Mouse (Mus musculus): ENCODE data around the gene Hmga1. TPM values are rescaled to one million over a fixed set of nuclear protein-coding genes. Genes with fewer than 3 reads are reported as not detected.

Hmga1 gene
- 10 to 100 TPM; 35.1 to 35.6 TPM for total RNA-seq (2021)
- long read RNA-seq, transcript Hmga1-213 (5 exons, 2,001 nt) = minor isoform, 12 of 48 reads
- long read RNA-seq, transcript Hmga1-216 (5 exons, 1,681 nt) = major isoform, 14 of 48 reads
- long read RNA-seq, partial matches to known transcripts = 4 of 48 reads
- long read RNA-seq, other reads (novel, unspliced or antisense) = 9 of 48 reads

- DNase-seq (ENCODE audit: low spot score in 2 of 2) = peak; percentile 79 to 88
Measured at GRCm38 (mm10) chr17:27556315-27557011, at the start of gene Hmga1. Gene Hmga1 (plus strand): TSS chr17:27556497.

DNA sequence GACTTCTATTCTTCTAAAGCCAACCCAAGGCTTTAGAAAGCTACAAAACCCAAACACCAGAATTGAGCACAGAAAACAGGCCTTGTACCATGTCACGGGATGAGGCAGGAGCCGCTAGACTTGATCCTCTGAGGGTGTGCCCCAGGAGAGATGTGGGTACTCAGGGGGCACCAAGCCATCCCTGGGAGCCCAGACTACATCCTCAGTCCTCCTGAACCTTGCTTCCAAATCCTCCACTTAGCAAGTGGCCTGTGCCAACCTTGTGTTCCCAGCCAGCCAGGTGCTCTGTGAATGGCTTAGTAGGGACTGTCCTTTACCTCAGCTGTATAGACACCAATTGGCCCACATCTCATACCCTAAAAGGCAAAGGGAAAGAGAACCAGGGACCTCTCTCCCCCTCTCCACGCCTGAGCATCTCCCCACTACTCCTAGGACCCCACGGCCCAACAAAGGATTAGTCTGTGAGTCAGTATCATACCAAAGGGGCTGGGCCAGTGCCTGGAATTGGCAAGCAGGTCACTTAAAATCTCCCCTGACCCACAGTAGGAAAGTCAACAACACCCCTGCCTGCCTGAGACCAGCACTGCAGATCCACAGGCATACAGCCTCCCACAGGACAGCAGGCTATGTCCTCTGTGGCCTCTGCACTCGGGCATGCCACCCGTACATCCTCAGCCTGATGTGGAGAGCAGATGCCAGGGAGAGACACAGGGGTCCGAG lies 49.3 kb upstream of the Hmga1 start:
- DNase-seq (ENCODE audit: low spot score in 2 of 2) = no peak

DNA sequence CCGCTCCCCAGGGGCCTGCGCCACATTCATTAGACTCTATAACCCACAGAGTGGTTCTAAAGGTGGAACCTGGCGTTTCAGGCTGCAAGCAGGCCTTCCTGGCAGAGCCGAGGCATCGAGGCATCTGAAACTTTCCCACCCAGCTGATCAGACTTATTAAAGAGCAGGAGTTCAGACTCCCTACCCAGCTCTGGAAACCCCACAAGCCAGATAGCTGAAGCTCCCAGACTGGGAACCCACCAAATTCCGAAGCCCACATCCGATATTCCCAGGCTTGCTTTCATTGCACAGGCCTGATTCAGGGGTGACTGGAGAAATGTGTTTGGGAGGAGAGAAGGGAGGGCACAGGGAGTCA lies 48.7 kb upstream of the Hmga1 start:
- DNase-seq (ENCODE audit: low spot score in 2 of 2) = no peak

GRCm38 (mm10) chr17:27508002-27508401 lies 48.3 kb upstream of the Hmga1 start:
- no peak for DNase-seq (ENCODE audit: low spot score in 2 of 2)

DNA sequence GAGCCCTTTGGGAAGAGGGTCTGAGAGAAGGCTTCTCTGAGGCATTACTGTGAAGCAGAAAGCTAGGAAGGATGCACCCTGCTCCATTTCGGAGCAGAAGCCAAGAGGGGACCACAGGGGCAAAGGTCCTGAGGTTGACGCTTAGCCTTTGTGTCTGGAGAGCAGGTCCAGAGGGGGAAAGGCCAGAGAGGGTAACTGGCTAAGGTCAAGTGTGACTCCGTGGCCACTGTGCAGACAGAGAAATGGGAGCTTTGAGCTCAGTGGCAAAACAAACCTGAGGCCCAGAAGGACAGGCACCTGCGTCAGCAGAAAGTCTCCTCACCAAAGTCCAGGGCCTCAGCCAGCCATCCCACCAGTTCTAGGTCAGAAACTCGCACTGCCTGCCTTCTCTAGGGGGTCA lies 47.8 kb upstream of the Hmga1 start:
- no peak for DNase-seq (ENCODE audit: low spot score in 2 of 2)

DNA sequence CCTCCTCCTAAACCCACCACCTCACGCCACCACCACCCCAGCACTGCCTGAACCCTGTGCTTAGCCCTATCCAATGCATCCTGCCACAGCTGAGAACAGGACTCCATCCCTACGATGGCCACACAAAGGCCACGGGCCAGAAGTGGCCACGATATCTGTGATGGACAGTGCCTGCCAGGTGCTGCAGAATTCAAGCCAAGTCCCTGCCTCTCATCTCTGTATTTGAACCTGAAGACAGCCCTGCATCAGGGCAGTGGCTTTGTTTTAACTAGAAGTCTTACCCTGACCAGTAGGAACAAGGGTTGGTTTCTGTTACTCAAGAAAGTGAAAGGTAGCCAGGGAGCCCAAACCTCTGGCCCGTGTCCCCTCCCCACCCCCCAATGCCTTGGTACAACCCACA lies 47.2 kb upstream of the Hmga1 start:
- DNase-seq (ENCODE audit: low spot score in 2 of 2) = no peak

DNA sequence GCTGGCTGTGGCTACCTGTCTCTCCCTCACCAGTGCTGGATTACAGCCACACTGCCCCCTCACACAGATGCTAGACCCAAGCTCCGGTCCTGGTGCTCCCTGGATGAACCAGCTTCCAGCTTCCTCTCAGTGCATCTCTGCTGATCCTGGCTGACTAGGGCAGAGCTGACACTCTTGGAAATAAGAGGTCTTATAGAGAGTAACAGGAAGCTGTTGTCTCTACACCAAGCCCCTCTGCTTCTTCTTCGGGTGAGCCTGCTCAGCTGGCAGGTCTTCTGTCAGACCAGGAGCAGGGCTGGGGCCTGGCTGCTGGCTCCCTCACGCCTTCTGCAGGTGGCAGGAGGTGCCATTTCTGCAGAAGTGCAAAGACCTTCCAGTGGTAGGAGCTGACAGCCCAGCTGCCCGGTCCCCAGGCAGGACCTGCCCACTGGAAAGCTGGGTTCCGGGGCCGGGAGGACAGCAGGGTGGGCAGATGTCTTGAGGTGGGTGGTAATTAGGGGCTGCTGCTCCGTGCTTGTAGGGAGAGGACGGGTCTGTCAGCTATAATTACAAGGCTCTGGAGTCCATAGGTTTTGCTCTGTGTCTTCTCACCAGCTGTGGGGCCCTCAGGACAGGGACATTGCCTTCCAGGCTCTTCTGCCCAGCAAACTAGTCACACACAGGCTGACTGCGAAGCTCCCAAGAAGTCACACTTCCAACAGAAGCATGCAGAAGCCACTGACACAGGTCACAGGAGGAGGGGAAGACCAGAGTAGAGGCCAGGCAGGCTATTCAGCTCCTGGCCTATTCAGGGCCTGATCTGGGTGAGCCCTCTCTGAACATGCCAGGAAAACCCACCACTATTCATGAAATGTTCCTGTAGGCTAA lies 45.8 kb upstream of the Hmga1 start:
- no peak for DNase-seq (ENCODE audit: low spot score in 2 of 2)

DNA sequence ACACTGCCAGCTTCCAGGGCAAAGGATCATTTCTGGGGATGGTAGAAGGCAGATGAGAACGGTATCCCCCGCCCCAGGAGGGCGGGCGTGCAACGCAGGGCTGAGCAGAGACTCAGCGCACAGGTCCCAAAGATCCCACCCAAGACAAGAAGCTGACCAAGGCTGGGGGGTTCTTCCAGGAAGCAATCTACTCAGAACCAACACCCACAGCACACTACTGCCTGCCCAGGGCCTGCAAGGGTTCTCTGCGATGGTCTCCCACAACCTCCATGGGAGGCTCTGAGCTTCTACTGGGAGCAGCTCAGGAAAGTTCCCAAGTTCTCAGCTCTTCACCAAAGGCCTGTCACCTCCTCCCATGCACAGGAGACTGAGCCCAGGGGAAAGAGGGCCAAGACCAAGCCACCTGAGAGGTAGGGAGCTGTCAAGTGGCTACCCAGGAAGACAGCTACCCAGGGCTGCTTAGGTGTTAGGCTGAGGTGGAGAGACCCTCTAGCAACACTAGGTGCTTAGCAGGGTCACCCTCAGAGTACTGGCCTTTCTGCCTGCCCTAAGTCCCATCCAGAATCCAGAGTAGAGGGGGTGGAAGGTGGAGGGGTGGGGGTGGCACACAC lies 45.1 kb upstream of the Hmga1 start:
- no peak for DNase-seq (ENCODE audit: low spot score in 2 of 2)

GRCm38 (mm10) chr17:27511865-27512618 lies 44.3 kb upstream of the Hmga1 start:
- DNase-seq (ENCODE audit: low spot score in 2 of 2) = no peak

GRCm38 (mm10) chr17:27512619-27513161 lies 43.6 kb upstream of the Hmga1 start:
- peak; percentile 13 to 37 for DNase-seq (ENCODE audit: low spot score in 2 of 2)

- no peak for DNase-seq (ENCODE audit: low spot score in 2 of 2)
Measured at GRCm38 (mm10) chr17:27513279-27513915, 42.9 kb upstream of the Hmga1 start.

DNA sequence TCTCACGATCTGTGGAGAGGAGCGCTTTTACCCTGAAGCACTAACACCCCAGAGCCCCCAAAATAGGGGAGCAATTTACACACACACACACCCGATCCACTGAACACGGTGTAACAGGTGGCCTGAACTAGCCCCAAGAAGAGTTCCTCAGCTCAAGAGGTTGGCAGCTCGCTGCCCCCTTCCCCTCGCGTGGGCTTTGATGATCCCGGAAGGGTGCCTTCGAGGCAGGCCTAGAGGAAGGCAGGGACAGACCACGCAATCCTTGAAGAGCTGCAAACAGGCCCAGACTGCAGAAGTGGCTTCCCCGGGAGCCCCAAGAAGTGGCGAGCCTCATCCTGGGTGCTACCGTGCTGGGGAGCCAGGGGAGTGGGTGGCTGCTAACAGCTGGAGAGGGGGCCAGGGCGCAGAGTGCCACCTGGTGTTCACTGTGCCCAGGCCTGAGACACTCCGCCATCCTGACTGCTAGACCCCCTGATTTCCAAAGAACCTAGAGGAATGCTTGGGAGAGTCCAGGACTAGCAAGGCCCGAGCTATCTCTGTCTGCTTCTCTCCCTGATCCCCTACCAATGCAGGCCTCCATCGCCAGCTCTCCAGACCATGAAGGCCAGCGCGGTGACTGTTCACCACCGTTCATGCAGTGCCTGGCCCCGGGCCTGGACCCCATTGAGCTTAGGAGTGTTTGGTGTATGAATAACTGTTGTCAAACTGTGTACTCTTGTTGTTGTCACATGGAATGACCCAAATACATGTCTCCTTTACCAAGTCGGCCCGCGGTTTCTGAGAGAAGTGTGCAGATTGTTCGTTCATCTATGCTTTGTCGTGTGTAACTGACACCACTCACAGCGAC lies 42.2 kb upstream of the Hmga1 start:
- no peak for DNase-seq (ENCODE audit: low spot score in 2 of 2)

- DNase-seq (ENCODE audit: low spot score in 2 of 2) = no peak
Measured at GRCm38 (mm10) chr17:27518296-27518695, 38.0 kb upstream of the Hmga1 start.

DNA sequence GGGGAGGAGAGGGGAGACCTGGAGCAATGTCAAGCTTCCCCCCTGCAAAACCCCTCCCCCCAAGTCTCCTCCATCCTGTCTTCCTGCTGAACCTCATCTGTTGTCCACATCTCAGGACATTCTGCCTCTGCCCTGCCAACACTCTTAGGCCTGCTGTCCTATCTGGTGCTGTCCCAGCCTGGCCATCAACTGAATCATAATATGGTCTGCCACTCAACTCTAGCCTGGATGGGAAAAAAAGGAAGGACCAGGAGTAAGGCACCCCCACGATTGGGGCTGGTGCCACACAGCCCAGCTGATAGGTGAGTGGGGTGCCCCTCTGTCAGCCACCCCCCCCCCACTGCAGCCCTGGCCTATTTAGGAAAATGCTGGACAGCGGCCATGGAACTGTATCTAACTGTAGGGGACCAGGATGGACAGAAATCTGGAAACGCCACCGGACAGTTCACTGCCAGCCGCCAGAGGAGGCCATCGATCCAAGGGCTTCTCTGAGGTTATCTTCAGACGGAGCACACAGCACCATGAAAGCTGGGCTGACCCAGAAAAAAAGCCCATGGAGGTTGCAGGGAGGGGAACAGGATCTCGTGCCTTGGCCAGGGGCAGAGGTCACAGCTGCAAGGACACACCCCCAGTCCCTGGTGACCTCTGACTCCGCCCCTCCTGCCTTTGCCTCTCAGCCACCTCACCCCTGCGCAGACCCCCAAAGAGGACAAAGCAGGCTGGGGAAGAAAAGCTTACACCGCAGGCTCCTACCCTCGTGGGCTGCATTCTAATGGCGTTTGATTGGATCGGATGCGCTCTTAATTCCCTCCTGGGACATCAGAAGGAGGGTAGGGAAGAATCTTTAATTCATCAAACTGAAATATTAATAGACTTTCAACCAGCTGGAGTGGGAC lies 37.3 kb upstream of the Hmga1 start:
- DNase-seq (ENCODE audit: low spot score in 2 of 2) = no peak

DNA sequence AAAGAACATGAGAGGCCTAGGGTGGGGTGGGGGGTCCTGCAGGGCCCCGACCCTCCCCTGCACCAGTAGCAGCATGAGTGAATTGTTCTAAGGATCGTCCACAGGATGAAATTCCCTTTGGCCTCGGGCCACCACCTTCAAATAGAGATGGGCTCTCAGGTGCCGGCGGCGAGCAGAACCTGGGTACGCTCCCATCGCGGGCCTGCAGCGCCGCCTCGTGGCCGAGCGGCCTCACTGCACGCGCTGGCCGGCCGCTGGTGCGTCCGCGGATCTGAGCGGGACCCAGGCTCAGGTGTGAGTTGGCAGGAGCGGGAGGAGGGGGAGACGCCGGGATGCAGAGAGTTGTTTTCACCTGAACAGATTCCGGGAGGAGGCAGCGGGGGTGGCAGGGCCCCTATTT lies 35.7 kb upstream of the Hmga1 start:
- peak; percentile 58 to 76 for DNase-seq (ENCODE audit: low spot score in 2 of 2)

DNA sequence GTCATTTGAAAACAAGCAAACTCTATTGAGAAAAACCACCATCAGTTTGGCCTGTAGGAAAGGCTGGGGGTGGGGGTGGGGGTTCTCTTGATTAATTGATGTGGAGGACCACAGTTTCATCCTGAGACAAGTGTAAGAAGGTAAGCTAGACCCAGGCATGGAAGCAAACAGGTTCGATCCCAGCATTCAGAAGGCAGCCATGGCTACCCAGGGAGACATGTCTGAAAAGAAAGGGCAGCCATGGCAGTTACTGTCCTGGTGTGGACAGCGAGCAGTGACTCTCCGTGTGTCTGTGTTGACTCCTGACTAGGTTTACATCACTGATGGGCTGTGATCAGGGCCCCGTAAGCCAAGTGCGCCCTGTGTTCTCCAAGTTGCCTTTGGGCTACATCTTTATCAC lies 35.0 kb upstream of the Hmga1 start, which contains the start of gene Grm4:
Gene Grm4 (minus strand): TSS at position 101 of the 400 bp plus-strand sequence.
- no peak for DNase-seq (ENCODE audit: low spot score in 2 of 2)

- no peak for DNase-seq (ENCODE audit: low spot score in 2 of 2)
Measured at GRCm38 (mm10) chr17:27523121-27523520, 33.2 kb upstream of the Hmga1 start.

DNA sequence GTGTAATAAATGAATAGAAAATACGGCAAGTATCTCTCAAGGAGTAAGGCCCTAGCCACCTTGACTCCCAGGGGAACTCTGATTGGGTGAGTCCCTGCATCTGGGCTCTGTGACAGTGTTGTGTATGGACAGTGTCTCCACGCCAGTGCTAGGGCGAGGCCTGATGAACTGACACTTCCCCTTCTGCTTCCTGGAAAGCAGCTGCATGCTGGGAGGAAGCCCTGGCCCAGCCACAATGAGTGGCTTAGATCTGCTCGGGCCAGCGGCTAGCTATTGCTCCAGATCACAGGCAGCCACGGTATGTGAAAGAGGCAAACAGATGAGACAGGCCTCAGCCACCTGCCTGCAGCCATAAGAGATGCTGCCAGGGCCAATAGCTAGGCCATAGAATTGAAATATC lies 29.1 kb upstream of the Hmga1 start:
- DNase-seq (ENCODE audit: low spot score in 2 of 2) = no peak
